Mouse (Mus musculus) urinary bladder, adult 2 months (tissue): ENCODE data around the gene Pramel3. TPM values are rescaled to one million over a fixed set of nuclear protein-coding genes. Genes with fewer than 3 reads are reported as not detected.
"Not testable (repeated sequence)": the region's sequence is repeated elsewhere in the genome, so short reads cannot be mapped to it uniquely, and the experiment has no call there.

Experiments used
- DNase-seq: peaks from one replicate; pipeline ENCODE4 v3.0.0; 2022; ENCODE audit warnings: low spot score
- polyA plus RNA-seq: library from polyadenylated mRNA; depleted of rRNA; stranded (reverse); fragments of >200 nt; gene quantifications from 2 replicates; pipeline ENCODE4 v1.2.3, GENCODE M21; 2012; rRNA removed

Gene Pramel3
- polyA plus RNA-seq = not detected in 2 replicates

GRCm38 (mm10) chrX:135302007-135302406 is at the start of gene Pramel3:
Gene Pramel3 (plus strand): TSS chrX:135302307.
- DNase-seq = not testable (repeated sequence)

- DNase-seq = not testable (repeated sequence)
Observed at GRCm38 (mm10) chrX:135360685-135361084, 58.6 kb downstream of the Pramel3 start.

GRCm38 (mm10) chrX:135361943-135362342 is 59.8 kb downstream of the Pramel3 start:
- not testable (repeated sequence) for DNase-seq

Other genes starting within 250 kb of the Pramel3 start
- not detected in 2 replicates for gene Gm15023, start 124.7 kb upstream of the Pramel3 start, polyA plus RNA-seq
- gene Tceal6, start 91.6 kb upstream of the Pramel3 start, polyA plus RNA-seq = 0.91 and 1.0 TPM in 2 replicates
- gene Gm5128, start 71.0 kb downstream of the Pramel3 start, polyA plus RNA-seq = not detected in 2 replicates
- not detected in 2 replicates for gene Gm7903, start 131.5 kb downstream of the Pramel3 start, polyA plus RNA-seq
- gene AV320801, start 192.3 kb downstream of the Pramel3 start, polyA plus RNA-seq = not detected in 2 replicates